Mouse (Mus musculus) B cell, adult 62 days (primary cell): Measurements from ENCODE around the gene Nes. TPM values are rescaled to one million over a fixed set of nuclear protein-coding genes. Genes with fewer than 3 reads are reported as not detected.

Experiments
- total RNA-seq: library from RNA; stranded (reverse); gene quantifications from 4 replicates; pipeline ENCODE4 v1.2.4, GENCODE M21; 2023

Gene Nes
- not detected in 4 replicates for total RNA-seq

DNA sequence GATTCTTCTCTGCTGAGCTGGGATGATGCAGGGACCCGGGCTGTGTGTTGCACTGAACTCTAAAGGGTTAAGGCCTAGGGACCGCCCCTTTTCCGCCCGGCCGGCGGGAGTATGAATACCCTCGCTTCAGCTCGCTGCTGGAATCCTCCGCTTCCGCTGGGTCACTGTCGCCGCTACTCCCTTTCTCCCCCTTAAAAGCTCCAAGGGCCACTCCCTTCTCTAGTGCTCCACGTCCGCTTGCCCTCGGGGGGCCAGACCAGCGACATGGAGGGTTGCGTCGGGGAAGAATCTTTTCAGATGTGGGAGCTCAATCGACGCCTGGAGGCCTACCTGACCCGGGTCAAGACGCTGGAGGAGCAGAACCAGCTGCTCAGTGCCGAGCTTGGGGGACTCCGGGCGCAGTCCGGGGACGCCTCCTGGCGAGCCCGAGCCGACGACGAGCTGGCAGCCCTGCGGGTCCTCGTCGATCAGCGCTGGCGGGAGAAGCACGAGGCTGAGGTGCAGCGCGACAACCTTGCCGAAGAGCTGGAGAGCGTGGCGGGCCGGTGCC is at the start of gene Nes:
Nes (plus strand) TSS at position 140 of the 550 bp plus-strand sequence.

GRCm38 (mm10) chr3:87930078-87930795 is 40.6 kb upstream of the Nes start, which contains the start of the genes Isg20l2 and Rrnad1:
TSS of gene Isg20l2 (plus strand) at chr3:87930314.
TSS of gene Rrnad1 (minus strand) at chr3:87930717.

GRCm38 (mm10) chr3:87948378-87949265 is 22.3 kb upstream of the Nes start, which contains the start of gene Crabp2:
TSS of gene Crabp2 (plus strand) at chr3:87948666.

GRCm38 (mm10) chr3:88000181-88000580 is 29.3 kb downstream of the Nes start, which contains the start of gene Bcan:
TSS of gene Bcan (minus strand) at chr3:88000230.

GRCm38 (mm10) chr3:88027434-88028186 is 56.7 kb downstream of the Nes start, which contains the start of gene Hapln2:
TSS of gene Hapln2 (minus strand) at chr3:88027583.

Other genes with a start within 250 kb of the Nes start
- gene Lrrc71, start 222.5 kb upstream of the Nes start, total RNA-seq, result 0.38 to 0.92 TPM (median 0.46 TPM) in 3 of 4 replicates, not detected in the other
- gene Ntrk1, start 175.9 kb upstream of the Nes start, total RNA-seq, result not detected in 4 replicates
- 0.21 to 0.24 TPM in 2 of 4 replicates, not detected in the others for gene Insrr, start 174.1 kb upstream of the Nes start, total RNA-seq
- 21.5 to 26.1 TPM (median 23.9 TPM) in 4 replicates for gene Pear1, start 146.8 kb upstream of the Nes start, total RNA-seq
- gene Sh2d2a, start 124.3 kb upstream of the Nes start, total RNA-seq, result 25.2 to 31.8 TPM (median 27.6 TPM) in 4 replicates
- 53.9 to 58.5 TPM (median 54.9 TPM) in 4 replicates for gene Prcc, start 85.5 kb upstream of the Nes start, total RNA-seq
- gene Hdgf, start 64.8 kb upstream of the Nes start, total RNA-seq, result 64.9 to 76.1 TPM (median 71.6 TPM) in 4 replicates
- gene Mrpl24, start 51.6 kb upstream of the Nes start, total RNA-seq, result 124 to 137 TPM (median 134 TPM) in 4 replicates
- gene Isg20l2, start 40.8 kb upstream of the Nes start, total RNA-seq, result 62.5 to 66.0 TPM (median 64.2 TPM) in 4 replicates
- gene Rrnad1, start 40.4 kb upstream of the Nes start, total RNA-seq, result 28.2 to 36.3 TPM (median 31.4 TPM) in 4 replicates
- 0.63 to 2.6 TPM (median 1.7 TPM) in 4 replicates for gene Crabp2, start 22.4 kb upstream of the Nes start, total RNA-seq
- not detected in 4 replicates for gene Bcan, start 29.2 kb downstream of the Nes start, total RNA-seq
- gene Hapln2, start 56.5 kb downstream of the Nes start, total RNA-seq, result not detected in 4 replicates
- gene Gpatch4, start 72.0 kb downstream of the Nes start, total RNA-seq, result 10.8 to 17.6 TPM (median 14.2 TPM) in 4 replicates
- gene Naxe, start 87.4 kb downstream of the Nes start, total RNA-seq, result 23.2 to 29.5 TPM (median 26.4 TPM) in 4 replicates
- gene Ttc24, start 107.2 kb downstream of the Nes start, total RNA-seq, result not detected in 4 replicates
- 0.15 to 0.55 TPM (median 0.42 TPM) in 4 replicates for gene Iqgap3, start 110.9 kb downstream of the Nes start, total RNA-seq
- gene Mef2d, start 171.3 kb downstream of the Nes start, total RNA-seq, result 410 to 458 TPM (median 445 TPM) in 4 replicates